Mouse (Mus musculus) adipocyte (in vitro differentiated cells): ENCODE results near the gene Zfr.
"Not testable (repeated sequence)": the region's sequence is repeated elsewhere in the genome, so short reads cannot be mapped to it uniquely, and the experiment has no call there.

ENCODE experiments used
- DNase-seq: peaks from one replicate; pipeline ENCODE4 v3.0.0-alpha.2; 2016; ENCODE audit warnings: low spot score

Gene Zfr

DNA sequence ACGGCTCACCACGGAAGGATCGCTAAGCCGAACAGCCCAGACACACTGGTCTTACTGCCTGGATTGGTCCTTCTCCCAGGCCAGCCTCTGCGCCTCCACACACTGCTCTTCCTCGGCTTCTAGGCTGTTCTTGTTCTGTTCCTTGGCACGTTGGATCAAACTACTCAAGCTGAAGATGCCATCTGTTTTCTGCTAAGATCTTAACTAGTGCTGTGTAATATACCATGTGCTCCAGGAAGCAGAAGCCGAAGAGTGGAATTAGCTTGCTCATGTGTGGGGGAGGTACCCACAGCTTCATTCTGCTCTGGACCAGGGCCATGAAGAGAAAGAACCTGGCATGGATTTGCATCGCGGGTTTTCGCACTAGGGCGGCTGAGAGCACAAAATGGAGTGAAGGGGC lies 11.2 kb upstream of the Zfr start:
- DNase-seq = no peak

- no peak for DNase-seq
Observed at GRCm38 (mm10) chr15:12108200-12108599, 9.4 kb upstream of the Zfr start.

GRCm38 (mm10) chr15:12108922-12109321 lies 8.7 kb upstream of the Zfr start:
- DNase-seq = not testable (repeated sequence)

DNA sequence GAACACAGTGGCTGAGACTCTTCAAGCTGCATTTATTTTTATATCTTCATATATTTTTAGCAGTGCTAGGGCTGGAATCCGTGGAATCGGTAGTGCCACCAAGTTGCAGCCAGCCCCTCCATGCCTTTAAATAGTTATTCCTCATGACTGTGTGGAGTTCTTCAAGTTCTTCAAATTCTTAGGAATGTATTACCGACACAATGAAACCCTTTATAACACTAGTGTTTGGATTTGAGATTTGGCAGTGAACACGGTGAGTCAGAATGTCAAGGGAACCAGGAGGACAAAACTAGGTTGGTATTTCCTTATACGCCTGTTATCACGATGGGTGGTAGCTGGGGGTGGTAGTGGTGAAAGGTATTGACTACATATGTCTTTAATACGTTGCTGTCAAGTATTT lies 6.4 kb upstream of the Zfr start:
- peak; percentile 34 for DNase-seq

GRCm38 (mm10) chr15:12113411-12113810 lies 4.2 kb upstream of the Zfr start:
- DNase-seq = no peak

GRCm38 (mm10) chr15:12114546-12114945 lies 3.1 kb upstream of the Zfr start:
- no peak for DNase-seq

DNA sequence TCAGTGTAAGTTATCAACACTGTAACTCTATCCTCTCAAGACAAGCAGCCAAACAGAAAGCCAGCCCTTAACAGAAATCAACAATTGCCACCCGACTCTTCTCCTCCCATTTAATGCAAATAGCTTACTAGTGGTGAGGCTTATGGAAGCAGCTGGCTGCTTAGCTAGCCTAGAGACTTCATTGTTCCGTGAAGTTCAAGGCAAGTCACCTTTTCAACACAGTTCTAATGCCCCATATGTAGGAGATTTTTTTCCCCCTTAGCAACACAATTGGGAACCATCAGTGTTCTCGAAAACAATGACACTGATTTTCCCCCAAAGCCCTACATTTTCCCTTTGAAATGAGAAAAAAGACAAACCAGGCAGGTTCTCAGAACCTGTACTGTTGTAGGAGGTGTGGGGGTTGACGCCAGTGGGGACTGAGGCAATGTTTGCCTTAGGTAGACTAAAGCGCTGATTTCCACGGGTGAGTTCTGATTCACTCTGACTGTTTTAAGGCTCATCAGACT lies 1.9 kb upstream of the Zfr start:
- no peak for DNase-seq

DNA sequence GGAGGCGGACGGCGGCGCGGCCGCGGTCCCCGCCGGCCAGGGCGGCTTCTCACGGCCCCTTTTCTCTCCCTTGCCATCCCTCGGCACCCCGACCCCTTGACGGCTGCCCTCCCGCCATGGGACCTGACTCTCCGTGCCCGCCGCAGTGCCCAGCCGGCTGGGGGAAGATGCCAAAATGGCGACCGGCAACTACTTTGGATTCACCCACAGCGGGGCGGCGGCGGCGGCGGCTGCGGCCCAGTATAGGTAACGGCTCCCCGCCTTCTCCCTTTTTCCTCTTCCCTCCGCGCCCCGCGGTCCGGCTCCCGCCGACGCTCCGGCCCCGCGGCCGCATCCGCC lies 431 bp downstream of the Zfr start:
- no peak for DNase-seq

GRCm38 (mm10) chr15:12118432-12119128 lies 949 bp downstream of the Zfr start:
- DNase-seq = peak; percentile 55

GRCm38 (mm10) chr15:12119129-12119466 lies 1.5 kb downstream of the Zfr start:
- DNase-seq = no peak

DNA sequence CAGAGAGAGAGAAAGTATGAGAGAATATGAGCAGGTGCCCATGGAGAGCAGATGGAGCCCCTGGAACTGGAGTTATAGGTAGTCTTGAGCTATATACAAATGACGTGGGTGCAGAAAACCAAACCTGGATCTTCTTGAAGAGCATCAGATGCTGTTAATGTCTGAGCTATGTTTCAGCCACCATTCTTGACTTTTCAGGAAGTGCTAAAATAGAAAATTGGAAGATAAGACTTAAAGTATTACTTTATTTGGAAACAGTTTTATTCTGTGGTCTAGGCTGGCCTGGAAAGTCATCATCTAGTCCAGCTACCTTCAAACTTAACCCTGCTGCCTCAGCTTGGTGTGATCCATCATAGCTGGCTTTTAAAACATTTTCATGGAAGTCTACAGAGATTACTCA lies 7.3 kb downstream of the Zfr start:
- no peak for DNase-seq

DNA sequence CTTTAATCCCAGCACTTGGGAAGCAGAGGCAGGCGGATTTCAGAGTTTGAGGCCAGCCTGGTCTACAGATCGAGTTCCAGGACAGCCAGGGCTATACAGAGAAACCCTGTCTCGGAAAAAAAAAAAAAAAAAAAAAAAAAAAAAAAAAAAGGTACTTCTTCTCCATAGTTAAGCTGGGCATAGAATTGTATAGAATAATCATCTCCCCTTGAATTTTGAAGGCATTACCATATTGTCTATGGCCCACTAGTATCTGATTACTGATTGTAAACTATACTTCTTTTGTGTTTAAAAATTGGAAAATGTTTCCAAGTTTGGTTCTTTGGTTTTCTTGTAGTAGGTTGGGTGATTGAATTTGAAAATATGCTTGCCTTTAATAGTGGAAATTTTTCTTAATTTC lies 13.2 kb downstream of the Zfr start:
- DNase-seq = not testable (repeated sequence)

DNA sequence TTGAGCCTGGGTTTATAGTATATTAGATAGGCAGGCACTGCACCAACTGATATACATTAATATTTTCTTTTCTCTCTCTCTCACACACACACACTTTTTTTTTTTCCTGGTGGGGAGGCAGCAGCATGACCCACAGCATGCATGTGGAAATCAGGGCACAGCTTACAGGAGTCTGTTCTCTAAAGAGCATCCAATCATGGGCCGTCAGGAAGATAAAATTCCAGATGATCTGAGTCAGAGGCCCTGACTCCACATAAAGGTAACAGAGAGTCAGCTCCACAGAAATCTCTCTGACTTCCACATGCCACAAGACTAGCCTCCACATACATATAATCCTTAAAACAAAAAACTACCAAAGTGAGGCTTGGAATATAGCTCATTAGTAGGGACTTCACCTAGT lies 16.9 kb downstream of the Zfr start:
- no peak for DNase-seq

GRCm38 (mm10) chr15:12135368-12135767 lies 17.7 kb downstream of the Zfr start:
- DNase-seq = peak; percentile 25

DNA sequence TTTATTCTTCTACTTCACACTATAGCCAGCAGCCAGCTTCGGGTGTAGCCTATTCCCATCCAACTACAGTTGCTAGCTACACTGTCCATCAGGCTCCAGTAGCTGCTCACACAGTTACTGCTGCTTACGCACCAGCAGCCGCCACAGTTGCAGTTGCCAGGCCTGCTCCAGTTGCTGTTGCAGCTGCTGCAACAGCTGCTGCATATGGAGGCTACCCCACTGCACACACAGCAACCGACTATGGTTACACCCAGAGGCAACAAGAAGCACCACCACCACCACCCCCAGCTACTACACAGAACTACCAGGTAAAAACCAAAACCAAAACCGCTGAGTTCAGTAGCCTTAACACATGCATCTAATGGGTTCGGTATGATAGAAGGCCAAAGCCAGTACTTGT lies 18.7 kb downstream of the Zfr start:
- no peak for DNase-seq

DNA sequence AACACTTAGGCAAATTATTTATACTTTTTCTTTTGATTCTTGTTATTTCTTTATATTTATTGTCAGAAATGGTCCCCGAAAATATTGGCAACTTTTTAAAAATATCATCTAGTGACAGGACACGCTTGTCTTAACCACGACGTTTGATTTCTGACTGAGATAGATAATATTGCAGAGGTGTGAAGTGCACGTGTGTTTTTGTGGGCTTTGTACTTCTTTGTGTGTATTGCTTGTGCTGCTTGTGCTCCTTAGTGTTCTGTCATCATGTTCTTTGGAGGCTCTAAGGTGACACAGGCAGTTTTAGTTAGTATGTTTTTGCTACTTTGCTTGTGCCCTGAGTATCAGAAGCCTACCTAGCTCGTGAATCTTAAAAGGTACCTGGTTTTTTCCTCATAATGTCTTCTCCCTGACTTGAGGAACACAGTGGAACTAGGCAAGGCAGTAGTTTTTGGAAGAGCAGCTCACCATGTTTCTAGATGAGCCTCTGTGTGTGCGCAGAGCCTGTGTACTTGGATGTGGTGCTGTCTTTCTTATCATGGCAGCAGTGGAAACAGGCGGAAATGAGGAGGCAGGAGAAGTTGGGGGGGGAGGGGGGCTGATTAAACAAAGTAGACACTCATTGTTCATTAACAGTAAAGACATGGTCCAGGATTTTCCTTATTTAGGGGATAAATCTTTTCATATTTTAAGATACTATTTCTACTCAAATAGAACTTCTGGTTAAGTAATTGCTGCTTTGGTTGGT lies 23.5 kb downstream of the Zfr start:
- DNase-seq = no peak

GRCm38 (mm10) chr15:12147423-12147822 lies 29.8 kb downstream of the Zfr start:
- DNase-seq = no peak

DNA sequence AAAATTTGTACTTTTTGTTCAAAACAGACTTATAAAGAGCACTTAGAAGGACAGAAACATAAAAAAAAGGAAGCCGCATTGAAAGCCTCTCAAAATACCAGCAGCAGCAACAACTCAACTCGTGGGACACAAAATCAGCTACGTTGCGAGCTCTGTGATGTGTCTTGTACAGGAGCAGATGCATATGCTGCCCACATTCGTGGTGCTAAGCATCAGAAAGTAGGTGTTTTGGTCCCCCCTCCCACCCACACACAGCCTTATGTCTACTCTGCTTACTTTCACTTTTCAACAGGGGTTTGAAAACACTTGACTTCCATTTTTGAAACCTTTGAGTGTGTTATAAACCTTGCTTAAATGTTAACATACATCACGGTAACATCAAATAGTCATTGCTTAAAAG lies 31.9 kb downstream of the Zfr start:
- DNase-seq = no peak

DNA sequence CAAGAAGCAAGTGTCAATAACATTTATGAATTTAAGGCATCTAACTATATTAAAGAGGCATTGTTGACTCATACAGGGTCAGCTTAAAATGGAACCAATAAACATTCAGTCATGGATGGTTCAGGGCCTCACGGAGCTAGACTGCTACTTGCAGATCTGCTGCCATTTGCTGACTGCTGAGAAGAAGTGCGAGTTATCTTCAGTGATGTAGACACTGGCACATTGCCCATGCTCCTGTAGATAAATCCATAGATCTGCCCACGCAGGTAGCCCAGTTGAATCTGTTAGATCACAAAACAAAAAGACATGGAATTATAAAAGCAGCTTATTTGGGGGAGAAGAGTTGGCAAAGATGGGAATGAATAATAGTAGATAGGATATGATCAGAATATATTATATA lies 36.1 kb downstream of the Zfr start:
- no peak for DNase-seq

GRCm38 (mm10) chr15:12178126-12178525 lies 60.5 kb downstream of the Zfr start:
- DNase-seq = no peak

DNA sequence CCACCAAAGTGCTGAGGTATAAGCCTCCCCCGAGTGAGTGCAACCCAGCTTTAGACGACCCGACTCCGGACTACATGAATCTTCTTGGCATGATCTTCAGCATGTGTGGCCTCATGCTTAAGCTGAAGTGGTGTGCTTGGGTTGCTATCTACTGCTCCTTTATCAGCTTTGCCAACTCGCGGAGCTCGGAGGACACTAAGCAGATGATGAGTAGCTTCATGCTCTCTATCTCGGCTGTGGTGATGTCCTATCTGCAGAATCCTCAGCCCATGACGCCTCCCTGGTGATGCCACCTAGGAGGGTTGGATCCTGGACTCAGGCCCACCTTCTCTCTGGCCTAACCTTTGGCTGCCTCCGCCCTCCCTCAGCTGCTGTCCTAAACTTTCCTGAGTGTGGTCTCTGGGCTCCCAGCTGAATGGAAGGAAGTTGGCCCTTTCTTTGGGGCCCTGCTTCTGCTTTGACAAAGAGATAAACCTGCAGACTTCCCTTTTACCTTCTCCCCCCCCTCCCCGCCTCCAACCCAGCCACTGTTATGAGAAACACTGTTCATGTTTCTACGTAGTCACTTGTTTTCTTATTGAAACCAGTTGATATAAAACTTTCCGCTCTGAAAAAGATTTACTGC lies 63.7 kb downstream of the Zfr start:
- not testable (repeated sequence) for DNase-seq

DNA sequence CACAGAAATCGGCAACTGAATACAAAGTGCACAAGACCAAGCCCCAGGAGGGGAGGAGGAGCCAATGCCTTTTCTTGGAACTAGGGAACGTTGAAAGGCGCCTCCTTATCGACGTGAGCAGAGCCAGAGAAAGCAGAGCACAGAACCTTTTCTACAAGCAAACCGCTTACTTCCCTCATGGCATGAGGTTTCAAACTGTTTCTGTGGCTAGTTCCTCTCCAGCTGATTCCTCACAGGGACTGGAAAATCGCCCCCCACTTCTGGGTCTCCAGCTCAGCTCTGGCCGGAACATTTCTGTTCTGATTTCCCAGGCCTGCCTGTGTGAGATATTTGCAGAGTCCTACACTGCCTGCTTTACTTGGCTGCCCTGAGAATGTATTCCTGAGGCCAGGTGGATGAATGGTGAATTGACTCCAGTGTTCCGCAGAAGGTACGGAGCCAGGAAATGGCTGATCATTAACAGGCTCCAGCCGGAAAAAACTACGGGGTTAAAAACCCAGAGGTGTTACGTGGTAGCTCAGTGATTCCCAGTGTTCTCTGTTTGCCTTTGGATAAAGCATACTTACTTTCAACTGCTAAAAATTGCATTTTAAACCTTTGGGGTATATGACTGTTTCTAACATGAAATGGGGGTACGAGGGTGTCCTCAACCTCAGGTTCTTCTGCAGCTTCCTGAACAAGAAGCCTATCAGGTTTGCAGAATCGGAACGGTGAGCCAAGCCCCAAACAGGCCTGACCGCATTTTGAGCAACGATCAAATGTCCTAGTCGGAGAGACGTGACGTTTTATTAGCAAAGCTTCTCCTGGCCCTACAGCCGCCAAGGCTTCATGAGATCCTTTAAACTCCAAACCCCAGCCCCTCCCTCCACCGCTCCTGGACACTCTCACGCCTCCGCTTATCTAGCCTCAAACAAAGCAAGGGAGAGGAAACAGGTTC lies 76.5 kb downstream of the Zfr start:
- DNase-seq = peak; percentile 70
